Mouse (Mus musculus): ENCODE measurements around the gene Hcar1.

GRCm38 (mm10) chr5:123827659-123828091 is 52.1 kb downstream of the Hcar1 start:
- TF ChIP-seq GATA1 (IDR thresholded peaks at IDR 0.05; ENCODE audit: borderline replicate concordance, low read length) (no peak), FLI1 (IDR thresholded peaks at IDR 0.05; ENCODE audit: low read length) (no peak)

All from megakaryocyte, embryonic 14.5 days (primary cell).